ENCODE assay signal across 18 mouse cellular contexts in the genomic region with DNA sequence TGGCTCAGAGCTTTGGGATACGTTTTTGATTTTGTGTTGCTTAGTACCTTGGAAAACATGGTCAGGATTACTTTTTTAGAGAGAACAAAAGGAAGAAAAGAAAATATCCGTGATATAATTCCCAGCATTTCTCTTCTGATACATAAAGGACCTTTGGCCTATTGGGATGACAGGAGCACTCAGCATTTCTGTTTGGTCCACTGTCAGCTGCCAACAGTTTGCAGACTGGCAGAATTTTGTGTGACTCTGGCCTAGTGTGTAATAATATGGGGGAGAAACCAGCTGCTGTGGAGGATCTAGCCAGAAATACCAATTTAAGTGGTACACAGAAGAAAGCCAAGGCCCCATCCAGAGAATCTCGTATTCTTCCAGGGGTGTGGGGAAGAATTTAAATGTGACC. TPM values are rescaled to one million over a fixed set of nuclear protein-coding genes. Genes with fewer than 3 reads are reported as not detected.
A peak's percentile ranks its signal among the peaks of the same experiment; 100 is the strongest.
DNase-seq lines count a peak whose midpoint lies in the region; ATAC-seq and TF ChIP-seq lines count a peak whose summit lies in the region.
"Had no signal": no experiment of that assay in that cellular context is flagged by ENCODE, and none has a peak within 500 bp of the region (broad histone marks: within the 10 kb centered on the region; RNA-seq: fewer than 3 reads in every experiment).

No protein-coding gene starts in this region.

- no peak overlapping the region for H3K4me2 ChIP-seq in heart, embryonic 15.5 days
- no peak overlapping the region for H3K4me2 ChIP-seq in liver, embryonic 15.5 days
- H3K4me2 ChIP-seq in liver, embryonic 12.5 days: no peak overlapping the region
- H3K4me2 ChIP-seq: embryonic facial prominence, embryonic 12.5 days; forebrain, embryonic 15.5 days had no signal

- H3K36me3 ChIP-seq in heart, embryonic 15.5 days: no peaks in the 10 kb centered on the region
- no peaks in the 10 kb centered on the region for H3K36me3 ChIP-seq in liver, embryonic 15.5 days (replicated peaks)
- H3K36me3 ChIP-seq in liver, embryonic 12.5 days: no peaks in the 10 kb centered on the region
- H3K36me3 ChIP-seq: embryonic facial prominence, embryonic 12.5 days; forebrain, embryonic 15.5 days; G1E had no signal

- intact Hi-C loops in gastrocnemius, adult 2 months (cut with DNase I): no loop called here
- intact Hi-C loops in heart, postnatal 25 days (cut with DNase I): no loop called here
- intact Hi-C loops in left cerebral cortex, postnatal 36 days (cut with DNase I): no loop called here

- no peak overlapping the region for H3K9ac ChIP-seq in heart, embryonic 15.5 days
- H3K9ac ChIP-seq in liver, embryonic 15.5 days: no peak overlapping the region
- no peak overlapping the region for H3K9ac ChIP-seq in liver, embryonic 12.5 days
- H3K9ac ChIP-seq: embryonic facial prominence, embryonic 12.5 days; forebrain, embryonic 15.5 days had no signal

- no peaks in the 10 kb centered on the region for H3K9me3 ChIP-seq in heart, embryonic 15.5 days (replicated peaks)
- no peaks in the 10 kb centered on the region for H3K9me3 ChIP-seq in liver, embryonic 15.5 days (replicated peaks)
- no peaks in the 10 kb centered on the region for H3K9me3 ChIP-seq in liver, embryonic 12.5 days (replicated peaks)
- H3K9me3 ChIP-seq: embryonic facial prominence, embryonic 12.5 days; forebrain, embryonic 15.5 days; G1E had no signal

- 0 out of 2 replicates have a peak overlapping the region, but pooled peaks have one; percentile 10 for H3K27ac ChIP-seq in gastrocnemius, adult 2 months
- H3K27ac ChIP-seq in heart, embryonic 15.5 days: peak overlapping the region; percentile 28
- H3K27ac ChIP-seq in liver, embryonic 15.5 days (replicated peaks): 0 out of 2 replicates have a peak overlapping the region, but pooled peaks have one; percentile 24
- H3K27ac ChIP-seq in liver, embryonic 12.5 days: no peak overlapping the region
- H3K27ac ChIP-seq: embryonic facial prominence, embryonic 12.5 days; forebrain, embryonic 15.5 days; hindbrain, postnatal 0 days had no signal

- no peak for TF ChIP-seq CTCF in gastrocnemius, adult 2 months (IDR thresholded peaks at IDR 0.05)

- H3K4me3 ChIP-seq in gastrocnemius, adult 2 months: no peak overlapping the region
- H3K4me3 ChIP-seq in heart, embryonic 15.5 days: no peak overlapping the region
- H3K4me3 ChIP-seq in liver, embryonic 15.5 days (replicated peaks): no peak overlapping the region
- no peak overlapping the region for H3K4me3 ChIP-seq in liver, embryonic 12.5 days
- H3K4me3 ChIP-seq: embryonic facial prominence, embryonic 12.5 days; forebrain, embryonic 15.5 days had no signal

- 69% methylated on average over 3 of the region's 3 CpGs for WGBS in heart, embryonic 15.5 days
- 55% methylated on average over 3 of the region's 3 CpGs for WGBS in liver, embryonic 15.5 days (ENCODE audit: insufficient replicate concordance)
- WGBS in liver, embryonic 12.5 days (ENCODE audit: insufficient replicate concordance): 72% methylated on average over 3 of the region's 3 CpGs

- DNase-seq in gastrocnemius, adult 2 months: no peak
- DNase-seq in gastrocnemius, postnatal 4 days (ENCODE audit: low spot score in 2 of 2): no peak
- DNase-seq in heart, postnatal 25 days (ENCODE audit: low spot score): no peak
- no peak for DNase-seq in left cerebral cortex, postnatal 36 days (ENCODE audit: low spot score in 2 of 2)
- DNase-seq: B cell, adult 2 months; cerebellum, adult 11-12 months; cerebellum, postnatal 25 days; gastrocnemius, postnatal 10 days; heart, postnatal 36 days; kidney, adult 11 months had no signal

- no peak for ATAC-seq in heart, embryonic 15.5 days (replicated peaks; ENCODE audit: insufficient number of reproducible peaks, insufficient read depth, low FRiP score, low read depth)
- no peak for ATAC-seq in liver, embryonic 15.5 days (ENCODE audit: insufficient read depth)
- ATAC-seq in liver, embryonic 12.5 days: no peak
- ATAC-seq: CD4-positive, CD25-positive, alpha-beta regulatory T cell, adult 4 months; forebrain, embryonic 15.5 days; hindbrain, postnatal 0 days had no signal

- no peaks in the 10 kb centered on the region for H3K27me3 ChIP-seq in heart, embryonic 15.5 days
- no peaks in the 10 kb centered on the region for H3K27me3 ChIP-seq in liver, embryonic 15.5 days
- H3K27me3 ChIP-seq in liver, embryonic 12.5 days (replicated peaks): no peaks in the 10 kb centered on the region
- H3K27me3 ChIP-seq: embryonic facial prominence, embryonic 12.5 days had no signal

- peaks cover 55% of the 10 kb centered on the region for H3K4me1 ChIP-seq in heart, embryonic 15.5 days (replicated peaks)
- H3K4me1 ChIP-seq in liver, embryonic 15.5 days (replicated peaks): peaks cover 35% of the 10 kb centered on the region
- peaks cover 65% of the 10 kb centered on the region for H3K4me1 ChIP-seq in liver, embryonic 12.5 days

RNA-seq across cellular contexts. Expression of gene Lgr4, which starts 32.9 kb away (rescaled TPM):
- 10 to 100 TPM; 28.9 to 30.4 TPM for total RNA-seq in gastrocnemius, adult 2 months (2021)
- 10 to 100 TPM; 33.2 to 36.3 TPM for total RNA-seq in gastrocnemius, postnatal 4 days (2021)
- 10.7 and 11.3 TPM in 2 replicates for polyA plus RNA-seq in heart, embryonic 15.5 days (2015; fragmentation: Nextera tagmentation; extraction: Ambion mirVana)
- 10 to 100 TPM; 26.0 to 28.9 TPM for total RNA-seq in heart, postnatal 25 days (2021)
- 3.0 and 3.5 TPM in 2 replicates for polyA plus RNA-seq in liver, embryonic 15.5 days (2015; fragmentation: Nextera tagmentation; extraction: Ambion mirVana)
- 5.8 and 6.0 TPM in 2 replicates for polyA plus RNA-seq in liver, embryonic 12.5 days (2016; fragmentation: Nextera tagmentation; extraction: Ambion mirVana)
- 10 to 100 TPM; 23.7 to 26.2 TPM for total RNA-seq in left cerebral cortex, postnatal 36 days (2021)

RNA-seq across cellular contexts. Expression of gene Lin7c, which starts 59.7 kb away (rescaled TPM):
- 10 to 100 TPM; 27.5 to 32.9 TPM for total RNA-seq in gastrocnemius, adult 2 months (2021)
- 10 to 100 TPM; 38.6 to 47.3 TPM for total RNA-seq in gastrocnemius, postnatal 4 days (2021)
- 37.3 and 37.7 TPM in 2 replicates for polyA plus RNA-seq in heart, embryonic 15.5 days (2015; fragmentation: Nextera tagmentation; extraction: Ambion mirVana)
- 10 to 100 TPM; 41.6 to 43.3 TPM for total RNA-seq in heart, postnatal 25 days (2021)
- polyA plus RNA-seq in liver, embryonic 15.5 days (2015; fragmentation: Nextera tagmentation; extraction: Ambion mirVana): 17.3 and 18.1 TPM in 2 replicates
- 29.9 and 31.6 TPM in 2 replicates for polyA plus RNA-seq in liver, embryonic 12.5 days (2016; fragmentation: Nextera tagmentation; extraction: Ambion mirVana)
- total RNA-seq in left cerebral cortex, postnatal 36 days (2021): 10 to 100 TPM; 66.9 to 76.8 TPM
